Mouse (Mus musculus): Measurements from ENCODE around the gene Sec31a. TPM values are rescaled to one million over a fixed set of nuclear protein-coding genes. Genes with fewer than 3 reads are reported as not detected.

Sec31a gene
- total and polyA plus RNA-seq, 2 experiments from 2014 or later: 85.0 to 227 TPM

GRCm38 (mm10) chr5:100378211-100378610, 37.8 kb downstream of the Sec31a start:
- H3K9ac ChIP-seq (replicated peaks; ENCODE audit: low read length, poor library complexity, severe bottlenecking): no peak overlapping the region
- ATAC-seq (ENCODE audit: low FRiP score): no peak
- H3K27ac ChIP-seq (ENCODE audit: low read depth, low read length): no peak overlapping the region
- no peaks in the 10 kb centered on the region for H3K4me1 ChIP-seq (ENCODE audit: insufficient read depth, low read length)
- no peak for TF ChIP-seq CTCF (IDR thresholded peaks at IDR 0.05)
- H3K4me2 ChIP-seq (ENCODE audit: low read depth, low read length, poor library complexity, severe bottlenecking): no peak overlapping the region
- DNase-seq (ENCODE audit: low spot score): no peak
- H3K36me3 ChIP-seq (ENCODE audit: insufficient read depth, low read length): peaks cover 79% of the 10 kb centered on the region
- H3K9me3 ChIP-seq (ENCODE audit: low read length): no peaks in the 10 kb centered on the region
- H3K27me3 ChIP-seq (ENCODE audit: insufficient read depth, low read length): no peaks in the 10 kb centered on the region
- 93% methylated on average over 5 of the region's 5 CpGs for WGBS
- no peak overlapping the region for H3K4me3 ChIP-seq (ENCODE audit: low read depth, low read length)

- ATAC-seq (ENCODE audit: low FRiP score) (no peak), DNase-seq (ENCODE audit: low spot score) (no peak)
- Histone ChIP-seq H3K9ac (replicated peaks; ENCODE audit: low read length, poor library complexity, severe bottlenecking) (no peak overlapping the region), H3K9me3 (ENCODE audit: low read length) (no peaks in the 10 kb centered on the region), H3K4me1 (ENCODE audit: insufficient read depth, low read length) (no peaks in the 10 kb centered on the region), H3K27ac (ENCODE audit: low read depth, low read length) (no peak overlapping the region), H3K27me3 (ENCODE audit: insufficient read depth, low read length) (no peaks in the 10 kb centered on the region), H3K36me3 (ENCODE audit: insufficient read depth, low read length) (peaks cover 76% of the 10 kb centered on the region), H3K4me3 (ENCODE audit: low read depth, low read length) (no peak overlapping the region), H3K4me2 (ENCODE audit: low read depth, low read length, poor library complexity, severe bottlenecking) (no peak overlapping the region)
- 87% methylated on average over 2 of the region's 2 CpGs for WGBS
- no peak for TF ChIP-seq CTCF (IDR thresholded peaks at IDR 0.05)
Observed at GRCm38 (mm10) chr5:100377376-100377775, 38.7 kb downstream of the Sec31a start.

GRCm38 (mm10) chr5:100374703-100375102, 41.3 kb downstream of the Sec31a start:
- H3K4me2 ChIP-seq (ENCODE audit: low read depth, low read length, poor library complexity, severe bottlenecking): no peak overlapping the region
- no peak for TF ChIP-seq CTCF (IDR thresholded peaks at IDR 0.05)
- no peak overlapping the region for H3K4me3 ChIP-seq (ENCODE audit: low read depth, low read length)
- H3K4me1 ChIP-seq (ENCODE audit: insufficient read depth, low read length): no peaks in the 10 kb centered on the region
- no peaks in the 10 kb centered on the region for H3K9me3 ChIP-seq (ENCODE audit: low read length)
- no peak overlapping the region for H3K9ac ChIP-seq (replicated peaks; ENCODE audit: low read length, poor library complexity, severe bottlenecking)
- 93% methylated on average over 2 of the region's 2 CpGs for WGBS
- peaks cover 66% of the 10 kb centered on the region for H3K36me3 ChIP-seq (ENCODE audit: insufficient read depth, low read length)
- H3K27me3 ChIP-seq (ENCODE audit: insufficient read depth, low read length): no peaks in the 10 kb centered on the region
- H3K27ac ChIP-seq (ENCODE audit: low read depth, low read length): no peak overlapping the region
- DNase-seq (ENCODE audit: low spot score): no peak
- ATAC-seq (ENCODE audit: low FRiP score): no peak; the same call in 1 of the 2 replicates

- no peaks in the 10 kb centered on the region for H3K9me3 ChIP-seq (ENCODE audit: low read length)
- H3K27me3 ChIP-seq (ENCODE audit: insufficient read depth, low read length): no peaks in the 10 kb centered on the region
- no peak overlapping the region for H3K4me3 ChIP-seq (ENCODE audit: low read depth, low read length)
- H3K4me1 ChIP-seq (ENCODE audit: insufficient read depth, low read length): no peaks in the 10 kb centered on the region
- no peak overlapping the region for H3K27ac ChIP-seq (ENCODE audit: low read depth, low read length)
- H3K9ac ChIP-seq (replicated peaks; ENCODE audit: low read length, poor library complexity, severe bottlenecking): no peak overlapping the region
- peak; percentile 81 for TF ChIP-seq CTCF (IDR thresholded peaks at IDR 0.05)
- peaks cover 63% of the 10 kb centered on the region for H3K36me3 ChIP-seq (ENCODE audit: insufficient read depth, low read length)
- WGBS: 47% methylated on average over 5 of the region's 5 CpGs
- no peak overlapping the region for H3K4me2 ChIP-seq (ENCODE audit: low read depth, low read length, poor library complexity, severe bottlenecking)
- 0 out of 2 replicates have a peak, but pooled peaks have one; percentile 23 for ATAC-seq (ENCODE audit: low FRiP score)
- DNase-seq (ENCODE audit: low spot score): peak; percentile 78
Observed at GRCm38 (mm10) chr5:100373952-100374351, 42.1 kb downstream of the Sec31a start.

DNA sequence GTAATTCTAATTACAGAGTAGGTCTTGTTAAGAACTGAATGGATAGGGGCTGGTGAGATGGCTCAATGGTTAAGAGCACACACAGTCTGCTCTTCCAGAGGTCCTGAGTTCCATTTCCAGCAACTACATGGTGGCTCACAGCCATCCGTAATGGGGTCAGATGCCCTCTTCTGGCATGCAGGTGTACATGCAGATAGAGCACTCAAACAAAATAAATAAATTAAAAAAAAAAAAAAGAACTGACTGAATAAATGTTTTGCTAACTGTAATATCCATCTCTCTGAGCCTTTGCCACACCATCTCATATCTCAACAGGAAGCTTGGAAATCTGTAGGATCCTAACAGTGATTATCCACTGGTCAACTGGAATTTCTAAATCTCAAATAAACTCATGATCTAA, 45.1 kb downstream of the Sec31a start:
- no peak overlapping the region for H3K4me2 ChIP-seq (ENCODE audit: low read depth, low read length, poor library complexity, severe bottlenecking)
- WGBS: 52% methylated on average over 1 of the region's 1 CpGs
- peaks cover 58% of the 10 kb centered on the region for H3K36me3 ChIP-seq (ENCODE audit: insufficient read depth, low read length)
- H3K9ac ChIP-seq (replicated peaks; ENCODE audit: low read length, poor library complexity, severe bottlenecking): no peak overlapping the region
- no peaks in the 10 kb centered on the region for H3K4me1 ChIP-seq (ENCODE audit: insufficient read depth, low read length)
- ATAC-seq (ENCODE audit: low FRiP score) (no peak), DNase-seq (ENCODE audit: low spot score) (no peak)
- H3K9me3 ChIP-seq (ENCODE audit: low read length): no peaks in the 10 kb centered on the region
- H3K4me3 ChIP-seq (ENCODE audit: low read depth, low read length): no peak overlapping the region
- TF ChIP-seq CTCF (IDR thresholded peaks at IDR 0.05): peak; percentile 59
- H3K27me3 ChIP-seq (ENCODE audit: insufficient read depth, low read length): no peaks in the 10 kb centered on the region
- no peak overlapping the region for H3K27ac ChIP-seq (ENCODE audit: low read depth, low read length)

- TF ChIP-seq CTCF (IDR thresholded peaks at IDR 0.05): no peak
- no peak overlapping the region; the same call in 1 of the 2 replicates for H3K9ac ChIP-seq (replicated peaks; ENCODE audit: low read length, poor library complexity, severe bottlenecking)
- no peaks in the 10 kb centered on the region for H3K9me3 ChIP-seq (ENCODE audit: low read length)
- H3K4me3 ChIP-seq (ENCODE audit: low read depth, low read length): no peak overlapping the region
- ATAC-seq (ENCODE audit: low FRiP score): no peak
- no peak overlapping the region for H3K4me2 ChIP-seq (ENCODE audit: low read depth, low read length, poor library complexity, severe bottlenecking)
- H3K4me1 ChIP-seq (ENCODE audit: insufficient read depth, low read length): no peaks in the 10 kb centered on the region
- H3K36me3 ChIP-seq (ENCODE audit: insufficient read depth, low read length): peaks cover 63% of the 10 kb centered on the region
- no peak overlapping the region for H3K27ac ChIP-seq (ENCODE audit: low read depth, low read length)
- DNase-seq (ENCODE audit: low spot score): peak; percentile 67
- WGBS: 89% methylated on average over 11 of the region's 11 CpGs
- no peaks in the 10 kb centered on the region for H3K27me3 ChIP-seq (ENCODE audit: insufficient read depth, low read length)
Observed at GRCm38 (mm10) chr5:100369825-100370459, 46.1 kb downstream of the Sec31a start.

Data from midbrain, postnatal 0 days (tissue).